Mouse (Mus musculus): ENCODE data around the gene Nmnat2. TPM values are rescaled to one million over a fixed set of nuclear protein-coding genes. Genes with fewer than 3 reads are reported as not detected.

Gene Nmnat2
- polyA plus RNA-seq, 1 experiment from 2014 or later = 75.4 TPM

DNA sequence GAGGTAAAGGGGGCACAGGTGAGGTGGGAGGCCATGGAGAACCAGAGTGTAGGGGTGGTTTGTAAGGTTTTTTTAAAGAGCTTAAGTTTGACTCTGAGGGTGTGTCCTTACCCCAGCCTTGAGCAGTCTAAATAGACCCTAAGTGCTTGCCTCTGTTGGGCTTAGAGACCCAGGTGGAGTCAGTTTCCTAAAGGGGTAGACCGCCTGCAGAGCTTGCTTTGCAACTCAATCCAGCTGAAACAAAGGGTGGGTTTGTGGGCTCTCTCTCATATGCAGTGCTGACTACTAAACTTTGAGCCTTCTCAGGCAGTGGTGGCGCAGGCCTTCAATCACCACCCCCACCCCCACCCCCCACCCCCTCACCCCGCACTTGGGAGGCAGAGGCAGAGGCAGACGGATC, 11.8 kb upstream of the Nmnat2 start:
- WGBS = 59% methylated on average over 4 of the region's 4 CpGs
- Histone ChIP-seq H3K27me3 (replicated peaks; ENCODE audit: control insufficient read depth, insufficient read depth, low read length) (no peaks in the 10 kb centered on the region), H3K9me3 (ENCODE audit: control insufficient read depth, low read length) (no peaks in the 10 kb centered on the region), H3K27ac (ENCODE audit: low read depth, low read length) (no peak overlapping the region), H3K9ac (ENCODE audit: low read depth, low read length) (no peak overlapping the region), H3K36me3 (ENCODE audit: control insufficient read depth, insufficient read depth, low read length) (no peaks in the 10 kb centered on the region), H3K4me2 (ENCODE audit: low read length) (no peak overlapping the region), H3K4me1 (ENCODE audit: control insufficient read depth, insufficient read depth, low read depth, low read length) (no peaks in the 10 kb centered on the region), H3K4me3 (ENCODE audit: low read length) (no peak overlapping the region)
- no peak for ATAC-seq

DNA sequence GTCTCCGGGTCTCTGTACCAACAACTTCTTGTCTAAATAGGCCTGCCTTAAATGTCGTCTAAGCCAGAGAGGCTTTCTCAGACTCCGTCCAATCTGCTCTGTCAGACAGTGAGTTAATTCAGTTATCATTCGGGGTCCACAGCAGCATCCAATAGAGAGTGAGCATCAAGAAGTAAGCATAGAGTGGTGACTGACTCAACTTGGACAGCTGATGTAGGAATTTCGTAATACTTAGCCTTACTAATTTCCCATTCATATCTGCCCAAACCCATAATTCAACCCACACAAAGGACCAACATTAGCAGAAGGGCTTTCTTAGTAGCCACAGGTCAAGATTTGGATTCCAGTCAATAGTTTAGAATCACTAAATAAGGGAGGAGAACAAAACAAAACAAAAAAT, 626 bp upstream of the Nmnat2 start:
- no peak overlapping the region for H3K27ac ChIP-seq (ENCODE audit: low read depth, low read length)
- ATAC-seq = no peak
- no peaks in the 10 kb centered on the region for H3K9me3 ChIP-seq (ENCODE audit: control insufficient read depth, low read length)
- no peak overlapping the region for H3K4me2 ChIP-seq (ENCODE audit: low read length)
- no peaks in the 10 kb centered on the region for H3K27me3 ChIP-seq (replicated peaks; ENCODE audit: control insufficient read depth, insufficient read depth, low read length)
- 75% methylated on average over 5 of the region's 5 CpGs for WGBS
- peaks cover 20% of the 10 kb centered on the region for H3K4me1 ChIP-seq (ENCODE audit: control insufficient read depth, insufficient read depth, low read depth, low read length)
- H3K4me3 ChIP-seq (ENCODE audit: low read length) = no peak overlapping the region
- no peaks in the 10 kb centered on the region for H3K36me3 ChIP-seq (ENCODE audit: control insufficient read depth, insufficient read depth, low read length)
- no peak overlapping the region for H3K9ac ChIP-seq (ENCODE audit: low read depth, low read length)

DNA sequence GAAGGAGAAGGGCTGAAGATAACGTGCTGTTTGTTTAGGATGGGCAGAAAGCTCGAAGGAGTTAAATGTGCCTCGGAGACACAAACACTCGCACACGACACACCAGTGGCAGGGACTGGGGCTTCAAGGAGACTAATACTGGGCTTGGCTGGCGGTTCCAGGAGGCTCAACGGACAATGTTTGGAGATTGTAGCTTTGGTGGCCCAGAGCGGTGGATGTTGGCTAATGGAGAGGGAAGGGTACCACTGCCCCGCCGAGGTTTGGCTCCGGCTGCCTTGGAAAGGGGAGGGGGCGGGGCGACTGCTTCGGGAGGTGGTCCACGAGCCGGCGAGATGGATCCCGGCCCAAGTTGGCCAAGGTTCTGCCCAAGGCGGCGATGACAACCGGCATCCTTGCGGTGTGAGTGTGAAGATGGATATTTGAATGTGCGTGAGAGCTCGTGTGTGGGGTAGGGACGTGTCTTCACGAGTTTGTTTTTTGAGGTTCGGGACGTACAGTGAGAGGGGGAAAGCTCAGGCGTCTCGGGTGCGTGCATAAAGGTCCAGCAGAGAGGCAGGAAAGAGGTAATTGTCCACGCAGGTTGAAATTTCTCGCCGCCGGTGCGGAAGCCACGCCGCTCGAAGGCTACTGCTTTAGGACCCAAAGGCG, 895 bp downstream of the Nmnat2 start:
- Histone ChIP-seq H3K27me3 (replicated peaks; ENCODE audit: control insufficient read depth, insufficient read depth, low read length) (no peaks in the 10 kb centered on the region), H3K36me3 (ENCODE audit: control insufficient read depth, insufficient read depth, low read length) (no peaks in the 10 kb centered on the region), H3K27ac (ENCODE audit: low read depth, low read length) (peak overlapping the region; percentile 88), H3K4me1 (ENCODE audit: control insufficient read depth, insufficient read depth, low read depth, low read length) (peaks cover 20% of the 10 kb centered on the region), H3K4me3 (ENCODE audit: low read length) (peak overlapping the region; percentile 74), H3K4me2 (ENCODE audit: low read length) (peak overlapping the region; percentile 79), H3K9ac (ENCODE audit: low read depth, low read length) (peak overlapping the region; percentile 85), H3K9me3 (ENCODE audit: control insufficient read depth, low read length) (no peaks in the 10 kb centered on the region)
- peak; percentile 46 for ATAC-seq
- WGBS = under 1% methylated on average over 40 of the region's 40 CpGs

DNA sequence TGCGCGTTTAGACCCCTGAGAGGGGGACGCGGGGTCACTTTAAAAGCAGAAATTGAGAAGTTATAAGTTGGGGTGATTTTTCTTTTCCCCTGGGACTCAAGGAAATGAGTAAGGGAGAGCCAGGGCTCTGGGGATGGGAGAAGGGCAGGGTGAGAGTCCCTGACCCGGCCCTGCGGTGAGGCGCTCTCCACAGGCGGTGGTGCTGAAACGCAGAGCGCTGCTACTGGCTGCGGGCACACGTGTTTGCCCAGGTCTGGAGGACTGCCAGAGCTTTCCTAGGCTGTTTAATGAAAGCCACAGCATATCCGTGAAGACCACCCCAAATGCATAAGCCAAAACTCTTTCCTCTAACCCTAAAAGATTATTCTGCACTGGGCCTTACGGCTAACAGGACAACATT, 1.4 kb downstream of the Nmnat2 start:
- H3K9ac ChIP-seq (ENCODE audit: low read depth, low read length) = peak overlapping the region; percentile 85
- H3K4me3 ChIP-seq (ENCODE audit: low read length) = peak overlapping the region; percentile 74
- no peak overlapping the region; the same call in 1 of the 2 replicates for H3K27ac ChIP-seq (ENCODE audit: low read depth, low read length)
- no peaks in the 10 kb centered on the region for H3K27me3 ChIP-seq (replicated peaks; ENCODE audit: control insufficient read depth, insufficient read depth, low read length)
- peaks cover 20% of the 10 kb centered on the region for H3K4me1 ChIP-seq (ENCODE audit: control insufficient read depth, insufficient read depth, low read depth, low read length)
- H3K36me3 ChIP-seq (ENCODE audit: control insufficient read depth, insufficient read depth, low read length) = no peaks in the 10 kb centered on the region
- ATAC-seq = peak; percentile 43; the same call in 1 of the 2 replicates
- 4% methylated on average over 12 of the region's 14 CpGs for WGBS
- no peaks in the 10 kb centered on the region for H3K9me3 ChIP-seq (ENCODE audit: control insufficient read depth, low read length)
- peak overlapping the region; percentile 79 for H3K4me2 ChIP-seq (ENCODE audit: low read length)

DNA sequence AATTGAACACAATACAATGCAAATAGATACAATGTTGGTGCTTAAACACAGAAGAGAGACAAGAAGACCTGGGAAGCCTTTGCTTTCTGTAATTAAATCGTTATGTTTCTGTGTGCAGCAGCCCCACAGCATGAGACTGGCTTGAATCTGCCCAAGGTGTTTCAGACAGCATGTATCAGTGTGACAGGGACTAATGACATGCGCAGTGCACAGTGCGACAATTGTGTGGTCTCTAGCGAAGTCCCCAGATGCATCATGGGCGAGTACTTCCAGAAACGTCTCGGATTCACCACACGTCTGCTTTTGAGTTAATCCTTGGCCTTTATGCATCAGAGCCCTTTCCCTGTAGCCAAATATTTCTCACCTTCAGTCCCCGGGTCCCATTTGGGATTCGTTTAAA, 9.6 kb downstream of the Nmnat2 start:
- ATAC-seq = no peak
- H3K4me1 ChIP-seq (ENCODE audit: control insufficient read depth, insufficient read depth, low read depth, low read length) = no peaks in the 10 kb centered on the region
- 61% methylated on average over 10 of the region's 10 CpGs for WGBS
- no peak overlapping the region for H3K27ac ChIP-seq (ENCODE audit: low read depth, low read length)
- H3K9ac ChIP-seq (ENCODE audit: low read depth, low read length) = no peak overlapping the region
- no peak overlapping the region for H3K4me3 ChIP-seq (ENCODE audit: low read length)
- no peak overlapping the region for H3K4me2 ChIP-seq (ENCODE audit: low read length)
- H3K9me3 ChIP-seq (ENCODE audit: control insufficient read depth, low read length) = no peaks in the 10 kb centered on the region
- H3K27me3 ChIP-seq (replicated peaks; ENCODE audit: control insufficient read depth, insufficient read depth, low read length) = no peaks in the 10 kb centered on the region
- H3K36me3 ChIP-seq (ENCODE audit: control insufficient read depth, insufficient read depth, low read length) = no peaks in the 10 kb centered on the region

DNA sequence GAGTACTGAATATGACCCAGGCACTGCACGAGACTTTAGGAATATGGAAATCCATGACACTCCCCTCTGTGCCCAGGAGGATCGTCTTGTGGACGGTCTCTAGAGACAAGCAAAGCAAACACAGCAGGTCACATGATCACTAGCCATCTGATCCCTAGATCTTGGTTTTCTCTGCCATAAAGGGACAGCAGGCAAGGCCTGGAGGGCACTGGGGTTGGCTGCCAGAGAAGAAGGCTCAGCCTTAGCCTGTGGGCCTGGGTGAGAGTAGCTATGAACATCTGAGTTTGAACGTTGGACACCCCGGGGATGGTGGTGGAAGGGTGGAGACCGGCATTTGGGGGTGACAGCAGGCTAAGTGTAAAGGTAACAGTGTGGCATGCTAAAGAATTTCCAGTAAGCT, 11.4 kb downstream of the Nmnat2 start:
- Histone ChIP-seq H3K9me3 (ENCODE audit: control insufficient read depth, low read length) (no peaks in the 10 kb centered on the region), H3K4me1 (ENCODE audit: control insufficient read depth, insufficient read depth, low read depth, low read length) (no peaks in the 10 kb centered on the region), H3K36me3 (ENCODE audit: control insufficient read depth, insufficient read depth, low read length) (no peaks in the 10 kb centered on the region), H3K27ac (ENCODE audit: low read depth, low read length) (no peak overlapping the region), H3K27me3 (replicated peaks; ENCODE audit: control insufficient read depth, insufficient read depth, low read length) (no peaks in the 10 kb centered on the region), H3K4me2 (ENCODE audit: low read length) (no peak overlapping the region), H3K9ac (ENCODE audit: low read depth, low read length) (no peak overlapping the region), H3K4me3 (ENCODE audit: low read length) (no peak overlapping the region)
- 68% methylated on average over 6 of the region's 6 CpGs for WGBS
- peak; percentile 43; the same call in 1 of the 2 replicates for ATAC-seq

DNA sequence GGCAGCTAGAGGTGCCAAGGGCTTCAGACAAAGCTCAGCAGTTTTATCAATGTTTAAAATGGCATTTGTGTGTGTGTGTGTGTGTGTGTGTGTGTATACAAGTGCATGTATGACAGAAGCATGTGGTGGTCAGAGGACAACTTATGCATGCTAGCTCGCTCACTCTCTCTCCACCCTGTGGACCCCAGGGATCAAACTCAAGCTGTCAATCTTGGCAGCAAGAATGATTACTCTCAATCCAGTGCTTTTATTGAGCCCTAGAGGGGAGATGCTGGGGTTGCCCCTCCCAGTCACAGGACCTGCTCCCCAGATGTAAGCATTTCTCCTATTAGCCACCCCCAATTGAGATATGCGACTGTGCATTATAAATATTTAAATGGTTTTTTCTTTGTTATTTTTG, 11.9 kb downstream of the Nmnat2 start:
- Histone ChIP-seq H3K9ac (ENCODE audit: low read depth, low read length) (no peak overlapping the region), H3K4me3 (ENCODE audit: low read length) (no peak overlapping the region), H3K4me1 (ENCODE audit: control insufficient read depth, insufficient read depth, low read depth, low read length) (no peaks in the 10 kb centered on the region), H3K4me2 (ENCODE audit: low read length) (no peak overlapping the region), H3K27me3 (replicated peaks; ENCODE audit: control insufficient read depth, insufficient read depth, low read length) (no peaks in the 10 kb centered on the region), H3K36me3 (ENCODE audit: control insufficient read depth, insufficient read depth, low read length) (no peaks in the 10 kb centered on the region), H3K27ac (ENCODE audit: low read depth, low read length) (no peak overlapping the region), H3K9me3 (ENCODE audit: control insufficient read depth, low read length) (no peaks in the 10 kb centered on the region)
- 56% methylated on average over 2 of the region's 2 CpGs for WGBS
- no peak for ATAC-seq

DNA sequence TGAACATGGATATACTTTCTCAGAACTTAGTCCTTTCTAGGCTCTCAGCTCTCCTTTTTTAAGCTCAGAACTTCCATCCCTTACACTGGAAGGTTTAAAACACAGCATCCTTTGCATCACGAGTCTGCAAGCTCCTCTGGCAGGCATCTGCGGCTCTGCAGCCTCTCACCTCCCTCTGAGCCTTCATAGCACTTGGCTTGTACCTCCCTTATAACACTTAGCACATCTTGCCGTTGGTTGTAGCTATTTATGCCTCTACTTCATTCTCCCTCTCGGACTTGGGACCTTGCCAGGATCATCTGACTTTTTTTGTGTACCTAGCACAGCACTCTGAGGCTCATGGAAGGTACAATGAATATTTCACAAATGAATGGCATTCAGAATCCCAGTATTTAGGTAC, 14.3 kb downstream of the Nmnat2 start:
- H3K4me3 ChIP-seq (ENCODE audit: low read length) = no peak overlapping the region
- H3K27me3 ChIP-seq (replicated peaks; ENCODE audit: control insufficient read depth, insufficient read depth, low read length) = no peaks in the 10 kb centered on the region
- no peak overlapping the region for H3K4me2 ChIP-seq (ENCODE audit: low read length)
- no peaks in the 10 kb centered on the region for H3K36me3 ChIP-seq (ENCODE audit: control insufficient read depth, insufficient read depth, low read length)
- WGBS = 66% methylated on average over 4 of the region's 4 CpGs
- no peak overlapping the region for H3K27ac ChIP-seq (ENCODE audit: low read depth, low read length)
- no peak for ATAC-seq
- H3K9me3 ChIP-seq (ENCODE audit: control insufficient read depth, low read length) = no peaks in the 10 kb centered on the region
- no peak overlapping the region for H3K9ac ChIP-seq (ENCODE audit: low read depth, low read length)
- H3K4me1 ChIP-seq (ENCODE audit: control insufficient read depth, insufficient read depth, low read depth, low read length) = no peaks in the 10 kb centered on the region

DNA sequence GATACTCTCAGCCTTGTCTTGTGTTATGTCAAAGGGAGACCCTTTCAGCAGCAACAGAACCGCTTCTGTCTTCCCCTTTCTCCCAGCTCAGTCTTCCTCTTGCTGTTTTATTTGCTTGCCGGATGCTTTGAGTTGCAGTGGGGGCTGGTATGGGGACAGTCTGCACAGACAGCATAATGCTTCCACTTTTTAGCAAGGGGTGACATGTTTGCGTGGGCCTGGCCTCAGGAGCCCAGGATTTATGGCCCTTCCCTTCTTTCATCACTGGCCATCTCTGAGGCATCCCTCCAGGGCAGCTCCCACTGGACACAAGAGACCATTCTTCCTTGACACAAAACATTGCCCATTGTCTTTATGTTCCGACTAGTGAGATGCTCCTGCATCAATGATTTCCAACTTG, 18.2 kb downstream of the Nmnat2 start:
- ATAC-seq = 0 out of 2 replicates have a peak, but pooled peaks have one; percentile 21
- Histone ChIP-seq H3K9me3 (ENCODE audit: control insufficient read depth, low read length) (no peaks in the 10 kb centered on the region), H3K27ac (ENCODE audit: low read depth, low read length) (no peak overlapping the region), H3K9ac (ENCODE audit: low read depth, low read length) (no peak overlapping the region), H3K4me3 (ENCODE audit: low read length) (no peak overlapping the region), H3K36me3 (ENCODE audit: control insufficient read depth, insufficient read depth, low read length) (no peaks in the 10 kb centered on the region), H3K4me1 (ENCODE audit: control insufficient read depth, insufficient read depth, low read depth, low read length) (no peaks in the 10 kb centered on the region), H3K4me2 (ENCODE audit: low read length) (no peak overlapping the region), H3K27me3 (replicated peaks; ENCODE audit: control insufficient read depth, insufficient read depth, low read length) (no peaks in the 10 kb centered on the region)
- 26% methylated on average over 4 of the region's 4 CpGs for WGBS

All from hindbrain, embryonic 16.5 days (tissue).